Mouse (Mus musculus) stomach, postnatal 0 days (tissue): Measurements from ENCODE around the gene Kcnj16. TPM values are rescaled to one million over a fixed set of nuclear protein-coding genes. Genes with fewer than 3 reads are reported as not detected.

Experiments
- ATAC-seq: fragments of 200-750 bp; cut with Nextera tagmentation; 2 replicates; pipeline ENCODE4 v1.8.0; 2017; ENCODE audit not compliant: low FRiP score, low TSS enrichment
- DNase-seq: peaks from one replicate; pipeline ENCODE4 v3.0.0-alpha.2; 2016; ENCODE audit warnings: low spot score
- H3K27ac ChIP-seq: fragments of 300-500 bp; sonication (generic); replicated peaks from 2 replicates; pipeline ENCODE4 v1.5.1; 2014; ENCODE audit warnings: mild to moderate bottlenecking, control low read depth
- H3K27me3 ChIP-seq: fragments of 300-500 bp; sonication (generic); 2 replicates; pipeline ENCODE4 v1.6.1; 2014; ENCODE audit warnings: low read length; ENCODE audit not compliant: control insufficient read depth, insufficient read depth
- H3K36me3 ChIP-seq: fragments of 300-500 bp; sonication (generic); 2 replicates; pipeline ENCODE4 v1.6.1; 2014; ENCODE audit warnings: low read length, mixed read lengths; ENCODE audit not compliant: control insufficient read depth, insufficient read depth
- H3K4me1 ChIP-seq: fragments of 300-500 bp; sonication (generic); replicated peaks from 2 replicates; pipeline ENCODE4 v1.6.1; 2014; ENCODE audit warnings: antibody characterized with exemption; ENCODE audit not compliant: control insufficient read depth, insufficient read depth
- H3K4me2 ChIP-seq: fragments of 300-500 bp; sonication (generic); replicated peaks from 2 replicates; pipeline ENCODE4 v1.6.1; 2014; ENCODE audit warnings: low read depth, mild to moderate bottlenecking, control low read depth, moderate library complexity
- H3K4me3 ChIP-seq: fragments of 300-500 bp; sonication (generic); 2 replicates; pipeline ENCODE4 v1.5.1; 2014; ENCODE audit warnings: low read depth, low read length, control low read depth
- H3K9ac ChIP-seq: fragments of 300-500 bp; sonication (generic); 2 replicates; pipeline ENCODE4 v1.6.1; 2014; ENCODE audit warnings: mild to moderate bottlenecking, low read length, control low read depth, mixed read lengths
- H3K9me3 ChIP-seq: fragments of 300-500 bp; sonication (generic); 2 replicates; pipeline ENCODE4 v1.6.1; 2016; ENCODE audit warnings: low read length; ENCODE audit not compliant: control insufficient read depth
- CTCF ChIP-seq: IDR thresholded peaks from 2 replicates; pipeline ENCODE4 v1.5.1; 2016; ENCODE audit warnings: antibody characterized with exemption, low read depth, mild to moderate bottlenecking, moderate library complexity
- EP300 ChIP-seq: optimal IDR thresholded peaks from 2 replicates; pipeline ENCODE3; 2016; ENCODE audit warnings: antibody characterized with exemption
- WGBS: fragments of 180-500 bp; shearing (Covaris S2); extraction: QIAGEN DNeasy Blood & Tissue Kit; methylation state at CpG from one replicate; pipeline ENCODE4 v1.1.7; 2014; 5-methylcytosine and 5-hydroxymethylcytosine counted together
- polyA plus RNA-seq: library from polyadenylated mRNA; unstranded; fragments of >200 nt; fragmentation: Nextera tagmentation; extraction: Ambion mirVana; gene quantifications from 2 replicates; pipeline ENCODE4 v1.2.1, GENCODE M21; 2015

Kcnj16 gene
- polyA plus RNA-seq, 1 experiment from 2014 or later, result 2.7 TPM

- Histone ChIP-seq H3K9ac (no peak overlapping the region), H3K4me2 (no peak overlapping the region), H3K36me3 (no peaks in the 10 kb centered on the region), H3K4me1 (no peaks in the 10 kb centered on the region), H3K9me3 (no peaks in the 10 kb centered on the region), H3K4me3 (no peak overlapping the region), H3K27me3 (no peaks in the 10 kb centered on the region), H3K27ac (no peak overlapping the region)
- no peak for ATAC-seq
- TF ChIP-seq EP300 (no peak), CTCF (no peak)
- no peak for DNase-seq
- WGBS, result 78% methylated on average over 9 of the region's 9 CpGs
These were observed 29.4 kb downstream of the Kcnj16 start for GRCm38 (mm10) chr11:110997211-110997610.

DNA sequence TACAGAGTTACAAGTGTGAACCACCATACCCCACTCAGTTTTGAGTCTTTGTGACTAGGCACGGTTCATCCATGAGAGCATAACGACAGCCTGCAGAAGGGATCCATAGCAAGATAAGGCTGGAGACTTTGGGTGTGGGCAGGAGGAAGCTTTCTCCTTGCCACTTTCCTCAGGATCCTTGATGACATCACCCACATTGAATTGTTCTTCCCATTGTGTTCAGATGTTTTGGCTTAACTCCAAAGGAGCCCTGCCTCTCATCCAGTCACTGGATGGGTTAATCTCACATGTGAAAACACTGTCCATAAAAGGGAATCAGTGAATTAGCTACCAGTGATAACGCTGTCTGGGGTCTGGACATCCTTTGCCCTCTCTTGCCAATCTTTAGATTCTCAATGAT lies 37.3 kb downstream of the Kcnj16 start:
- Histone ChIP-seq H3K4me1 (no peaks in the 10 kb centered on the region), H3K36me3 (no peaks in the 10 kb centered on the region), H3K4me3 (no peak overlapping the region), H3K27me3 (no peaks in the 10 kb centered on the region), H3K9ac (no peak overlapping the region), H3K27ac (no peak overlapping the region), H3K9me3 (no peaks in the 10 kb centered on the region), H3K4me2 (no peak overlapping the region)
- 68% methylated on average over 3 of the region's 3 CpGs for WGBS
- no peak for ATAC-seq
- DNase-seq, result no peak
- TF ChIP-seq CTCF (no peak), EP300 (no peak)

DNA sequence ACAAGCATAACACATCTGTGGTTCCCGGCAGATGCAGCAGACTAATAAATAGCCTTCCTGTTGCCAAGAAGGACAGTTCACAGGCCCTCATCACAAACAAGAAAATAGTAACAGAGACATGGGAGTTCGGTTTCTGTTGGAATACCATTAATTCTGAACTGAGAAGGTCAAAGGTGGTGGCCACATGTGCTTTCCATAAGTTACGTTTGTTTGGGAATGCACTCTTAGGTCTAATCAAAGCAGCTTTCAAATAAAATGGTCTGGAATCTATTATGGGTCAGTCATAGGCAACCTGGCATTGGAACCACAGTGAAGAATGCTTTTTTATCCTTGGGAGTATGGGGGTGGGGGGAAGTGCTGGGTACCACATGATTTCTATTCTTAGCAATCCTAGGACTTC lies 41.6 kb downstream of the Kcnj16 start:
- no peaks in the 10 kb centered on the region for H3K36me3 ChIP-seq
- no peaks in the 10 kb centered on the region for H3K9me3 ChIP-seq
- H3K9ac ChIP-seq, result no peak overlapping the region
- no peak overlapping the region for H3K4me2 ChIP-seq
- H3K4me1 ChIP-seq, result no peaks in the 10 kb centered on the region
- H3K27ac ChIP-seq, result no peak overlapping the region
- no peaks in the 10 kb centered on the region for H3K27me3 ChIP-seq
- DNase-seq (no peak), ATAC-seq (no peak)
- TF ChIP-seq EP300 (no peak), CTCF (no peak)
- 66% methylated on average over 3 of the region's 3 CpGs for WGBS
- no peak overlapping the region for H3K4me3 ChIP-seq

GRCm38 (mm10) chr11:111016206-111016605 lies 48.4 kb downstream of the Kcnj16 start:
- 86% methylated on average over 3 of the region's 3 CpGs for WGBS
- TF ChIP-seq CTCF (no peak), EP300 (no peak)
- DNase-seq, result no peak
- H3K27me3 ChIP-seq, result no peaks in the 10 kb centered on the region
- no peaks in the 10 kb centered on the region for H3K4me1 ChIP-seq
- H3K9me3 ChIP-seq, result no peaks in the 10 kb centered on the region
- no peak overlapping the region for H3K9ac ChIP-seq
- no peak overlapping the region for H3K27ac ChIP-seq
- no peak overlapping the region for H3K4me2 ChIP-seq
- no peak overlapping the region for H3K4me3 ChIP-seq
- ATAC-seq, result no peak
- H3K36me3 ChIP-seq, result no peaks in the 10 kb centered on the region

DNA sequence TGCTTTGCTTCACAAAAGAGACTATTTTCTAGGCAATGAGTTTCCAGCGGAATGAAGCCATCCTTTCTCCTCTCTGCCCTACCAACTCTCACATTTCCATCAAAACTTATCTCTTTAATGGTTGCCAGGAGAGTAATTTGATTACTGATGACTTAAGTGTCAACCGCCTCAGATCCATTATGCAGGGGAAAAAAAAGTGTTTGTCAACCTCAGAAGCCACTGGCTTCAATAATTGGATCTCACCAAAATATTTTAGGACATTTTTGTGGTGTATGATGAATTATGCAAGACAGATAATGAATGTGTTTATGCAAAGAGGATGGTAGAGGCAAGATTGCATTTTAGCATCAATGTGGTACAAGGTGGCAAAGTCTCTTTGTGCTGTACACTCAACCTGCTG lies 52.4 kb downstream of the Kcnj16 start:
- Histone ChIP-seq H3K4me3 (no peak overlapping the region), H3K9me3 (no peaks in the 10 kb centered on the region), H3K9ac (no peak overlapping the region), H3K27ac (no peak overlapping the region), H3K27me3 (no peaks in the 10 kb centered on the region), H3K4me2 (no peak overlapping the region), H3K4me1 (no peaks in the 10 kb centered on the region), H3K36me3 (no peaks in the 10 kb centered on the region)
- ATAC-seq, result no peak
- WGBS, result 49% methylated on average over 2 of the region's 2 CpGs
- no peak for DNase-seq
- TF ChIP-seq CTCF (no peak), EP300 (no peak)

- Histone ChIP-seq H3K4me3 (no peak overlapping the region), H3K9me3 (no peaks in the 10 kb centered on the region), H3K27ac (no peak overlapping the region), H3K4me2 (no peak overlapping the region), H3K4me1 (no peaks in the 10 kb centered on the region), H3K36me3 (no peaks in the 10 kb centered on the region), H3K9ac (no peak overlapping the region), H3K27me3 (no peaks in the 10 kb centered on the region)
- TF ChIP-seq CTCF (no peak), EP300 (no peak)
- ATAC-seq (no peak), DNase-seq (no peak)
- 79% methylated on average over 8 of the region's 8 CpGs for WGBS
These were observed 54.9 kb downstream of the Kcnj16 start for GRCm38 (mm10) chr11:111022681-111023281.
